Mouse (Mus musculus) kidney, adult 11 months (tissue): Measurements from ENCODE around the gene Arhgap31.
A peak's percentile ranks its signal among the peaks of the same experiment; 100 is the strongest.

ENCODE experiments used
- DNase-seq: peaks from one replicate; pipeline ENCODE4 v3.0.0; 2022

Gene Arhgap31

GRCm38 (mm10) chr16:38596099-38596498, 117.0 kb downstream of the Arhgap31 start:
- DNase-seq: no peak

GRCm38 (mm10) chr16:38594435-38594834, 118.6 kb downstream of the Arhgap31 start:
- no peak for DNase-seq

- DNase-seq: no peak
These were observed 120.1 kb downstream of the Arhgap31 start for GRCm38 (mm10) chr16:38592946-38593345.

- no peak for DNase-seq
These were observed 120.9 kb downstream of the Arhgap31 start for GRCm38 (mm10) chr16:38592026-38592678.

GRCm38 (mm10) chr16:38591506-38591905, 121.6 kb downstream of the Arhgap31 start:
- DNase-seq: no peak

GRCm38 (mm10) chr16:38587572-38587971, 125.5 kb downstream of the Arhgap31 start:
- DNase-seq: no peak

- DNase-seq: no peak
These were observed 125.9 kb downstream of the Arhgap31 start for GRCm38 (mm10) chr16:38587163-38587562.

GRCm38 (mm10) chr16:38585186-38585585, 127.9 kb downstream of the Arhgap31 start:
- DNase-seq: no peak

- no peak for DNase-seq
These were observed 128.3 kb downstream of the Arhgap31 start for GRCm38 (mm10) chr16:38584761-38585160.

- no peak for DNase-seq
These were observed 141.6 kb downstream of the Arhgap31 start for GRCm38 (mm10) chr16:38571481-38571880.

GRCm38 (mm10) chr16:38568192-38568591, 144.9 kb downstream of the Arhgap31 start:
- no peak for DNase-seq

- DNase-seq: no peak
These were observed 149.6 kb downstream of the Arhgap31 start for GRCm38 (mm10) chr16:38563516-38563915.

- DNase-seq: no peak
These were observed 150.1 kb downstream of the Arhgap31 start for GRCm38 (mm10) chr16:38562968-38563327.

GRCm38 (mm10) chr16:38562131-38562967, 150.7 kb downstream of the Arhgap31 start:
- DNase-seq: peak; percentile 91

GRCm38 (mm10) chr16:38558221-38558748, 154.8 kb downstream of the Arhgap31 start, which contains the start of gene Tmem39a:
Tmem39a (plus strand) TSS chr16:38558698.
- DNase-seq: no peak

GRCm38 (mm10) chr16:38555988-38556387, 157.1 kb downstream of the Arhgap31 start:
- DNase-seq: no peak

GRCm38 (mm10) chr16:38549479-38550396, 163.3 kb downstream of the Arhgap31 start, which contains the start of gene Poglut1:
Poglut1 (minus strand) TSS chr16:38550258.
- DNase-seq: peak; percentile 65
